Mouse (Mus musculus): ENCODE measurements around the gene Ccdc96. TPM values are rescaled to one million over a fixed set of nuclear protein-coding genes. Genes with fewer than 3 reads are reported as not detected.

The Ccdc96 gene
- total RNA-seq, 2 experiments from 2014 or later: 0.17 to 0.45 TPM

DNA sequence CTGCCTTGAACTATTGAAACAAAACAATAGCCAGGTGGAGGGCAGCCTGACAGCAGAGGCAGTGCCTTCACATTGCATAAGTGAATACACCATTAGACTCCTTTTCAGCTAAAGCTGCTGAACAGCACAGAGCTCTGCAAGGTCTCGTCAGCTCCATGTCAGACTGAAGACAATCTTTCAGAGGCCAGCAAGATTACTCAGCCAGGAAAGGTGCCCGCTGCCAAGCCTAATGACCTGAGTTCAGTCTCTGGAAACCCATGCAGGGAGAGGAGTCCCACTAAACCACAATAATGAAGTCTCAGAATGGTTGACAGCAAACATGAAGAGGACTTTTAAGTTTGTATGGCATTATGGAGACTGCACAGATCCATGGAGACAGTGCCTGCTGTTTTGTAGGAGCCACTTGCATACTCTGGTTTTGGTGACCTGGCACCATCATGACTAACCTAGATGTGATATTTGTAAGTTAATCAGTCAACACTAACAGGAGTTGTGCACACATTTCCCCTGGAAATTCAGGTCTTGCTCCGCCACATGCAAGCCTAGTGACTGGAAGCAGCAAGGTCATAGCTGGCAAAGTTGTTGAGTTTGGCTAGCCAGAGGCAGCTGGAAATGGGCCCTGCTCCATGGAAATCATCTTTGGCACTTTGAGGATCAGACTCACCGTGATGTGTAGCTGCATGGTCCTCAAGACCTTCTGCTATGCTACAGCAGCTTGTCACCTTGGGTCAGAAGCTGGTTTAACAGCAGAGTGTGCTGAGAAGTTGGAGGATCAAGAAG, 11.3 kb upstream of the Ccdc96 start:
- no peak for DNase-seq (ENCODE audit: low spot score in 2 of 2)

DNA sequence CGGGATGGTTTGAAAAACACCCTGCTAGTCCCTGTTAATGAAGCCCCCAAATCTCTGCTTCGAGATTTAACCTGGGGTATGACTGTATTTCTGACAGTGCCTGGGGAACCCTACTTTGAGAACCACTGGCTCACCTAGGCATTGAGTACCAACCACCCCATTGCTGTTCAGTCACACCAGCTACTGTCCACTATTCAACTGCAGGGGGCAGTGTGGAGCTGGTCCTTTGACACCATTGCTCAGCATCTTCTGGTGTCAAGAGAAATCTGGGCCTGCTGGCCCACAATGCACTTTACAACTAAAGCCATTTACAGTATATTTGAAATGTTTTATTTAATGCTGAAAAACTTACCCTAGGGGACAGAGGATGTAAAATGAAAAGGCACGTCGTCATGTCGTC, 10.1 kb upstream of the Ccdc96 start:
- peak; percentile 53 to 68 for DNase-seq (ENCODE audit: low spot score in 2 of 2)

DNA sequence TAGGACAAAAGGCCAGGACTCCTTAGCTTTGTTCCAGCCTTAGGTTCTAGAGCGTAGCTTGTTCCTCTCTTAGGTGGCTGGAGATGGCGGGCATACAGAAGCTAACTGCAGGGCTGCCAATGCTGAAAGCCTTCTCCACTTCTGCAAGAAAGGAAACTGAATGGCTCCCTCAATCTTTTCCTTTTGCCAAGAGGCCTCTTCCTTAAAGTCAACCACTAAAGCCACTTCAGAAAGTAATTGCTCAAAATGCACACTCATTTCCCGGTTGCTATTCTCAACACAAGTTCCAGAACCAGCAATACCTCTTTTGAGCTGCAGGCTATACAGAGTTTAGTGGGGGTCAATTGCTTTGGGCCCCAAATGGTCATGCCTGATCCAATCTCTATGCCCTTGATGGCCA, 6.9 kb upstream of the Ccdc96 start:
- DNase-seq (ENCODE audit: low spot score in 2 of 2): no peak

DNA sequence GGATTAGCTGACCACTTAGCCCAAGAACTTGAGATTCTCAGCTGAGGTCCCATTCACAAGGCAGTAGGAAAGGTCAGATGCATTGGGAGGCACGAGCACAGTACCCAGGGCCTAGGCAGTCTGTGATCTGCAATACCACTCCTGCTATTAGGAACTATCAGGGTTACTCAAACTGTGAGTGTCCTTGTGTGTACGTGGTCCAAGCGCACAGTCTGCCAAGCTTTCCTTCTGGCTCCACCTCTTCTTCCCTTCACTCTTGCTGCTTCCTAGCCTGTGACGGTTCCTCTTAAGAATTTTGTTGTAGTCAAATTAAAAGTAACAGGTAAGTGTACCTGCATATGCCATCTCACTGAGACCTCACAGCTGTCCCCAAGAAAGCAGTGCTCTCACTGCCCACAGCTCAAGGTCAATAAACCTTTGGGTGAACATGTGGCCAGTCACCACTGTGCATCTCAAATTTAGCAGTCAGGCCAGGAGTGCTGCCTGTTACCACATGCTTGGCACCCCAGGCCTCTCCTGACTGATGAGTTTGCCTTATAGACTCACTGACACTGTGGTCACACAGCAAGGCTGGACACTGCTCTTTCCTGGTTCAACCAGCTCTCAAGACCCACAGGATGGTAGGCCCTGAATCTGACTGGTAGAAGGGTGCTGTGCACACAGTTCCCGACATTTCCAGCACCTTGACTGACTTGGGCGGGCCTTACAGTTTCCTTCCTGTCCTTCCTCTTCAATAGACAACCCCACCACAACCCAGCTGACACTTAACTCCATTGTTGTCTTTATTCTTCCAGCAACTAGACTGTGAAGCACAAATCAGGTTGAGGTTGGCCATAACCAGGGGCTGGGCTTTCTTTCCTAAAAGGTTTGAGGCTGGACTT, 5.6 kb upstream of the Ccdc96 start:
- no peak for DNase-seq (ENCODE audit: low spot score in 2 of 2)

DNA sequence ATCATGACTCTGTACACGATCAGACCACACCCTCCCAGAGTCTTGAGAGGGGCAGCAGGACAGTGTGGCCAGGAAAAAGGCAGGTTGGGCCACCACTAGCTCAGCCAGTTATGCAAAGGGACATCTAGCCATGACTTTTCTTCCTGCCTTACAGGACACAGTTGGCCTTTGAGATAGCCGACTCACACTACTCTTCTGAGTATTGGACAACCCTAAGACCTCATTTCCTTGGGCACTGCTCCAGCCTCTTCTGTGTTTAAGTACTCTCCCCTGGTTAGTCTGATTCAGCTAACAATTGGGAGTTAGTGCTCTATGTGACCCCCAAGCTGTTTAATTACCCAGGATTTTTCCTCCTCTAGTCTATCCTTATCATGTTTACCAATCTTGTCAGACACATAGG, 4.7 kb upstream of the Ccdc96 start:
- DNase-seq (ENCODE audit: low spot score in 2 of 2): no peak

DNA sequence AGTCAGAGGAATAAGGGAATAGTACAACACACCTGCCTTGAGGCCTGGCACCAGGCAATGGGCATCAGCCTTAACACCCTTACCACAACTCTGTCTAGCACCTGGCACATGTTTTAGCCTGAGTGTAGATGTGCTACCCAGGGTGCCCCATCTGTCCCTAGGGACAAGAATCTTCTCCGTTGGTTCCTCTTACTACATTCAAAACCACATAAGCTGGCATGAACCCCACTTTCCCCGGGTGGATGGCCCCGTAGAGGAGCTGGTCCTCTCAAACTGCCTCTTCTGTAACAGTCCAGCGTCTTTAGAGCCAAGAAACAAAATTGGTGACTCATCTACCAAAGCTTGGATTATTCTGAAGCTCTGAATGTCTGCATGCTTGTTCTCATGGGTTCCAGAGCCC, 4.0 kb upstream of the Ccdc96 start:
- DNase-seq (ENCODE audit: low spot score in 2 of 2): no peak

DNA sequence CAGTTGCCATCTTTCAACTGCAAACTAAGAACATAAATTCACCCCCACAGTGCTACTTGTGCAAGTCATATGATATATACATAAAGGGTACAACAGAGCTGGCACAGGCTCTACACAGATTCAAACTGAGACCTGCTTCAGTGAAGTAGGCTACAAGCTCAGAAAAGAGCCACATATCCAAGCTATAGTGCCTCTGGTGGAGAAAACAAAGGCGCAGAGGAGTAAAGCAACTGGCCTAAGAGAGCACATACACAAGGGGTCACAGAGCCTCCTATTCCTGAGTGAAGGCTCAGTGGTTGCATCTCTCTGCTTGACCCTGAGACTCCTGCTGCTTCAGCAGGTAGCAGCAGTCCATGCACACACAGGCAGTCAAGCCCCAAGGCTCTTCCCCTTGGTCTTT, 3.3 kb upstream of the Ccdc96 start:
- no peak for DNase-seq (ENCODE audit: low spot score in 2 of 2)

DNA sequence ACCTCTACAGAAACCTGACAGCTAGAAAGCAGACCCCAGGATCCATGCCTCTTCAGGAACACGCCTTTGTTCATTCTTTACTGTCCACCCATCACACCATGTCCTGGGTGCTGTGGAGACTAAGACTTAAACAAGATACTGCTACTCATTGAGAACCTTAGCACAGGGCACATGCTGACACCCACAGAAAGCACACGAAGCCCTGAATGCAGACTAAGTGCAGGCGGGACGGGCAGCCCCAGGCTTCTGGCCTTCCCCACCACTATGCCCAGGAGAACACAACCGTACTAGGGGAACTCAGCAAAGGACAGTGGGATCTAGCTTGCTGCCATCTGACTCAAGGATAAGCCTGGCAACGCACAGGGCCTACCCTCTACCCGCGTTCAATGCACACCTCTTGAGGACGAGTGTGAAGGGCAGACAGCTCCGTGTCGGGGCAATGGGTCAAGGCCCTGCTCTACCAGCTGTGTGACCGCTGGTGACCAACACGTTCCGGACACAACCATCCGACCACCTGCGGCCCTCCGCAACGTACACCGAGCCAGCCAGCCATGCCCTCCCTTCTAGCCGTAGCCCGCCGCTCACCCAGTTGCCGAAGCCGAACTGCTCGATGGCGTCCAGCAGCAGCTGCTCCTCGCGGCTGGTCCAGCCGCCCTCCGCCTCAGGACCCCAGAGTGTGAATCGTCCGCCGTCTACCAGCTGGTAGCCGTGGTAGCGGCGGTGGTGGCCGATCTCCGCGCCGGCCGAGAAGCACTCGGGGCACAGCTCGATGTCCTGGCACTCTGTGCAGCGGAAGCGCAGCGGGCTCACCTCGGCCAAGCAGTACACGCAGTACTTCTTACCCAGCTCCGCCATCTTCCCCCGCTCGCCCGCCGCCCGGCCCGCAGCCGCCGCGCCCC, 936 bp upstream of the Ccdc96 start:
- peak in 1 of 2 experiments; percentile 51 for DNase-seq (ENCODE audit: low spot score in 2 of 2)

DNA sequence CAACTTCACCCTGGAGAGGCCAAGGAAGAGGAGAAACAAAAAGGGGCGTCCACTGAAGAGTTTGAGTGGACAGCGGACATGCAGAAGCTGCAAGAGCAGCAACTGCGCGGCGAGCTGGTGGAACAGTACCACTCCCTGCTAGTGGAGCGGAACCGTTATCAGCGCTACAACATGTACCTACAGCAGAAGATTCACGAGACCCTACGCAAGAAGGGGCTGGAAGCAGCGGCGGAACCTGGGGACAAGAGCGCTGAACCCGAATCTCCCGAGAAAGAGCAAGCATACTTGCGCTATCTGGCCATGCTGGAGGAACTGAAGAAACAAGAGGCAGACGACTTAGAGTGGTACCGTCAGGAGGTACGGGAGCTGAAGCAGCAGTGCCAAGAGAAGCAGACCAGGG, 918 bp downstream of the Ccdc96 start:
- no peak for DNase-seq (ENCODE audit: low spot score in 2 of 2)

DNA sequence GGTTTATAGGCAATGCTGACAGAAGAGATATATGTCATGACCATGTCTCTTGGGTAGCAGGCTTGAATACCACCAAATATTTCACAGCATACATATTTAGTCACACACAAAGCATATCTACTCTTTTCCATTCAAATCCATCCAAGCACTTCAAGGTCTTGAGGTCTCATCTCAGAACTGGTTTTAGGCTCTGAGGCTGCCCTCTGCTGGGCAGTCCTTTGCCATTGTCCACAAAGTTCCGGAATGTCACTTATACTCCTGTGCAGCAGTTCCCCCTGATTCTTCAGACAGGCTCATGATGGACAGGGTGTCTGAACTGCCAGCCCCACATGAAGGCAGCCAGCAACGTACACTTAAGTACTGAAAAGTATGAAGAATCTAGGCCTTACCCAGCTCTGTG, 4.8 kb downstream of the Ccdc96 start:
- DNase-seq (ENCODE audit: low spot score in 2 of 2): peak in 1 of 2 experiments; percentile 48

DNA sequence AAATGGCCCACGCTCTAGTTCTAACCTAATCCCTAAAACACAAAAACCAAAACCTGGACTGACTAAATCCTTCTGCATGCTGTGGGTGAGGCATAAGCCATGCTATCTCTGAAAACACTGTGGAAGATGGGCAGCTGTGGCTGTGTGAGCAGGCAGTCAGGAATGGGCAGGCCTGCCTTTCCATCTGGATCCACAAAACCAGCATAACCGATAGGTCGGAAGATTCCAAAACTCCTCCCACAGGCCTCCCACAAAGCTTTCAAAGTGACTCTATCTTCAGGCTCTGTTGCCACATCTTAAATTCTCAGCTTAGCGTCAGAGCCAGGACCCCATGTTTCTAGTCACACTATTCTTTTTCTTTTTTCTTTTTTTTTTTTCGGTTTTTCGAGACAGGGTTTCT, 9.5 kb downstream of the Ccdc96 start:
- DNase-seq (ENCODE audit: low spot score in 2 of 2): no peak

DNA sequence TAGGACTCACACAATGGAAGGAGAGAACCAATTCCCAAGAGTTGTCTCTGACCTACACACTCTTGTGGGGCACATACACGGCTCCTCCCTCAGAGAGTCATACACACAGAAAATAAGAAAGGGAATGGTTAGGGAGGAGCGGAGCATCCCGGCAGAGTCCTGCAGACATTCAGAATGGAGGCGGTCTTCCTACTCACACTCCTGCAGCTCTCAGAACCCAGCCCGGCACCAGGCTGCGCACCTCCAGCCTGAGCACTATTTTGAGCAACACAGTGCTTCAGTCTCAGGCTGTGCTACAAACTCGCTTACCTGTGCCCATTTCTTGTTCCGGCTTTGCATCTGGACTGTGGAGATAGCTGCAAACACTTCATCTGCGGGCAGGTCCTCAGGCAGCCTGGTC, 10.3 kb downstream of the Ccdc96 start:
- no peak for DNase-seq (ENCODE audit: low spot score in 2 of 2)

DNA sequence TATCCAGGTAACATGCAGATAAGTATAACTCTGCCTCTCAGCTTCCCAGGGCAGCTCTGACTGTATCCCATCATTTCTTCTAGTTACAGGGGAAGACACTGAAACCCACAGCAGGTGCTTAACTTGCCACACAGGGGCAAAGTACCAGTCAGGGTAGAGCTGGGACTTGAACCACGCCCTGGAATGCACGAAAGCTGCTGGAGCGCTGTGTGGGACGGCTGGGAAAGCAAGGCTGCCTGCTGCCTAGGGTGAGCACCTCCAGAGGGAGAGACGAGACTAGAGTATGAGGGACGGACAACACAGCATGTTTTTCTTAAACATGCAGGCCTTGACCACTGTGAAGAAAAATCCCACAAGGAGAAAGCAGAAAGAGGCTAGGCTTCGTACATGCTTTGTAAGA, 20.8 kb downstream of the Ccdc96 start:
- DNase-seq (ENCODE audit: low spot score in 2 of 2): no peak

DNA sequence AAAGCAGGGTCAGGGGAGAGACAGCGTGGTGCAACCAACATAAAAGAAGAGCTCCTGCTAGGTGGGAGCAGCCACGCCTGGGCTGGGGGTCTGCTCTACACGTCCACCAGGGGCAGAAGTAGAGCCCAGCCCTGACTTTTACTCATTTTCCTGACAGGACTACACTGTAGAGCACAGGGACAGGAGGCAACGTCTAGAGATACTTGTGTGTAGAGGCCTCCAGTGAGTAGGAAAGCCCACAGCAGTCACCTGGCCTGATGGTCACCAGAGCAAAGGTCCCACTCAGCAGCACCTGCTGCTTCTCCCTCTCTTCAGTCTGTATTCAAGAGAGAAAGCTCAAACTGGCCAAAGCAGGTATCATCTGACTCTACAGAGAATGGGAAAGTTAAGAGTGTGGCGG, 21.3 kb downstream of the Ccdc96 start:
- DNase-seq (ENCODE audit: low spot score in 2 of 2): no peak

DNA sequence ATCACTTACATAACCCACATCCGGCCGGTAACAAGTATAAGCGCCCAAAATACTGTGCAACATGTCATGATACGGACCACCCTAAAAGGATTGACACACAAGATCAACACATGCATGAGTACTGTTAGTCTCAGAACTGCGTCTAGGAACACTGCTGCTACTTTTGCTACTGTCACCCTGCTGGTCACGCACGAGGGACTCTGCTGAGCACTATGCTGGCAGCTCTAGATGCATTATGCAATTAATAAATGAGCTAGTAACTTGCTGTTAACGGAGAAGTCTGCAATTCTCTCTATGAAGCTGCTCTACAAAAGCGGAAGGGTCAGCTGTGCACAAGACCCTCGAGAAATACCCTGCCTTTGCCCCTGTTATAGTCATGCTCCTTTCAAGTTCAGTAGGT, 24.0 kb downstream of the Ccdc96 start:
- no peak for DNase-seq (ENCODE audit: low spot score in 2 of 2)

DNA sequence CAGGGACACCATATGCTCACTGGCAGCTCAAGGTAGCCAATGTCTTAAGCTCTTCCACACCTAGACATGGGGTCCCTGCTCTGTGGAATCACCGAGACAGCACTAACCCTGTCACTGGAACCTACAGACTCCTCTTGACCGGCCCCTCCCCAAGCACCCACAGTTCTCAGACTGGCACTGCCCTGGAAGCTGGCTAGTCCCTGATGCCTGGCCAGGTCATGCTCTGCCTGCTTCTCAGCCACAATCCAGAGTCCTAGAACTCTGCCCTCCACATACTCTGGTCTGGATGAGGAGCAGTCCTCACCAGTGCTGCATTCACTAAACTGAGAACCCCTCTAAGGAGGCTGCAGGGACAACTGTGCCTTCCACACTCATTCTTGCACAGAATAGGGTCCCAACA, 26.6 kb downstream of the Ccdc96 start:
- no peak for DNase-seq (ENCODE audit: low spot score in 2 of 2)

DNA sequence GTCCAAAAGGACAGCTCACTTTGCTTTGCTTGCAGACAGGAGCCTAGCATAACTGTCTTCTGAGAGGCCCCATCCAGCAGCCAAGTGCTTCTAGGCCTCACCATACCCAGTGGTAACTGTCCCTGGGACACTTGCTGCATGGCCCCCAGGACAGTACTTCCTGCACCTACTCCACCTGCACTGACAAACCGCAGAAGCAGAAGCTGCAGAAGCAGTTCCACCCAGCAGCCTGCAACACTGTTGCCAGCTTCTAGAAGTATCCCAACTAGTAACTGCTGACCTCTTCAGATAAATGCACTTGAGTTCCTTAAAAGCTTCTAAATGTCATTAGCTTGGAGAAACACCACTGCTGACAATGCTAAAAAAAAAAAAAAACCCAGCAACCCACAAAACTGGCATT, 30.7 kb downstream of the Ccdc96 start:
- DNase-seq (ENCODE audit: low spot score in 2 of 2): no peak

DNA sequence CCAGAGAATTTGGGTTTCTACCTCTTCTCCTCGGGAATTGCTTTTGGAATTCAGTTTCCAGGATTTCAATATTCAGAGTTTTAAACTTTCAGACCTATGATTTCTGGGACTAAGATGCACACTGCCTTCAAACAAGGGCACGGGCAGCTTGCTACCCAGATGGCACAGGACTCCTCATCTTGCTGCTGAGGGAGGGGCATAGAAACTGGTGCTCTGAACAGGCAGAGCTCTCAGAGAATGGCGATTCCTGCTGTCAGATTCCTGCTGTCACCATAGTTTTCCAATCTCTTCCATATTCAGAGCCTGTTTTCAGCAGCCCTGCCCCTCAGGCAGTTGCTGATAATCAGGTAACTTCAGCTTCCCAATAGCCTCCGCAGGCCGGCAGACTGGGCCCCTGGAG, 31.2 kb downstream of the Ccdc96 start:
- no peak for DNase-seq (ENCODE audit: low spot score in 2 of 2)

DNA sequence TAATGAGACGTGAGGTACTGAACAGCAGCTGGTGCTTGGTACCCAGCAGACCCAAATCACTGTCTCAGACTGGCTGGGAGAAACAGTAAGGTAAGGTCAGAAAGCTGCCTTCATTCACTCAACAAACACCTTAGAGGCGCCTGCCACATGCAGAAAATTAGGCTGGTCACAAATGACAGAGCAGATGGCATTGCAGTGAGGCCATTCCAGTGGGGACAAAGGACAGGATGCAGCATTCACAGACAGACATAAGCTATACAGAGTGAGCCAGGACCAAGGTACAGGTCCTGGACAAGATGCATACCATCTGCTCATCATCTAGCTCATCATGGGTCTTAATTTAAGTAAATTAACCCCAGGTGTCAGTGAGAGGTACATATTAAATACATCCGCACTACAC, 33.2 kb downstream of the Ccdc96 start:
- DNase-seq (ENCODE audit: low spot score in 2 of 2): no peak

DNA sequence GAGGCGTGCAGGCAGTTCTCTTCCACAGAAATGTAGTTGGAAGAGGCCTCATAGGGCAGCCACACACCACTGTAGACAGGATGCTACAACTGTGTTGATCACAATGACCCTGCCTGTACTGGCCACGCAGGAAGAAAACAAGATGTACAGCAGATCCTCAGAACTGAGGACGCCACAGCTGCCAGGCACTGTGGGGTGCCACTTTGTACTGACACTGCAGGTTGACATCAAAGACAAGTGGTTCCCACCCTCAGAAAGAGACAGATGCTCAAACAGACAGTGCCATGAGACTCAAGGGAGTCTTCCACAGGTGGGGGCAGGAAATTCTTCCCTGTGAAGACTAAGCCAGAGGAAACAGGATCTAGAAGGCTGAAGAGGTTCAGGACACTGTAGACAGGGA, 35.4 kb downstream of the Ccdc96 start:
- no peak for DNase-seq (ENCODE audit: low spot score in 2 of 2)

DNA sequence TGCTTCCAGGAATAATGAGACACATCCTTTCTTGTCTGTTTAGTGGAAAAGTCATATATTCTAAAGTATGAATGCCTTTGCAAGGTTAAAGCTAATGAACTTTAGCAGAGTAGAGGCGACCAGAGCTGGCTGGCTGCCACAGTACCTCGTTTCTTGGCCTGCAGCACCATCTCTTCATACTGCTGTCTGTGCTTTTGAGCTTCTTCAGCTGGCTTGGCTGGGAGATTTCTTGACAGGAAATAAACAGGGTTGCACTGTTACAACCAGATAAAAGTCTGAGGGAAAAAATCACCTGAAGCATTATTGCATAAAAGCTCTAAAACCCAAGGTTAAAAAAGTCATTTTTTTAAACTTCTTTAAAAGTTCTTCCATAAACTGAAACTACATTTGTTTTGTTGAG, 38.4 kb downstream of the Ccdc96 start:
- DNase-seq (ENCODE audit: low spot score in 2 of 2): no peak

All from adrenal gland, adult 18-20 months (tissue).